Mouse (Mus musculus): ENCODE data around the gene Osbpl11. TPM values are rescaled to one million over a fixed set of nuclear protein-coding genes. Genes with fewer than 3 reads are reported as not detected.

Osbpl11 gene
- total RNA-seq, 2 experiments from 2014 or later, result 33.8 to 34.5 TPM

Other genes starting within 250 kb of the Osbpl11 start
- 1 to 10 TPM; 2.5 to 3.6 TPM for gene Iqcg, start 128.9 kb upstream of the Osbpl11 start, total RNA-seq (2021)
- gene Rpl35a, start 128.6 kb upstream of the Osbpl11 start, total RNA-seq (2021), result 100 to 1,000 TPM; 781 to 843 TPM
- 10 to 100 TPM; 14.1 to 15.1 TPM for gene Lmln, start 122.5 kb upstream of the Osbpl11 start, total RNA-seq (2021)
- gene Snx4, start 66.4 kb downstream of the Osbpl11 start, total RNA-seq (2021), result 10 to 100 TPM; 74.8 to 74.9 TPM
- gene Zfp148, start 195.8 kb downstream of the Osbpl11 start, total RNA-seq (2021), result 10 to 100 TPM; 75.9 to 76.6 TPM

All from adrenal gland, postnatal 4 days (tissue).